Mouse (Mus musculus): ENCODE results near the gene Snrnp27.
A peak's percentile ranks its signal among the peaks of the same experiment; 100 is the strongest.

- peak; percentile 91 for TF ChIP-seq POLR2A (IDR thresholded peaks at IDR 0.05; ENCODE audit: insufficient read depth, low read depth, low read length)
- TF ChIP-seq CTCF (IDR thresholded peaks at IDR 0.05; ENCODE audit: insufficient read depth, low read depth, low read length): no peak
Measured at GRCm38 (mm10) chr6:86733183-86733876, 49.0 kb upstream of the Snrnp27 start, which contains the start of gene Gmcl1.
